Mouse (Mus musculus) liver, adult 2 months (tissue): ENCODE measurements around the gene Apobec1.

ENCODE experiments used
- CTCF ChIP-seq: fragments of 200-500 bp; IDR thresholded peaks from 2 replicates; pipeline ENCODE4 v1.5.1; 2011; ENCODE audit warnings: low read depth, low read length, control low read depth
- POLR2A ChIP-seq: fragments of 200-500 bp; IDR thresholded peaks from 2 replicates; pipeline ENCODE4 v1.6.1; 2011; ENCODE audit warnings: low read length, control low read depth; ENCODE audit not compliant: insufficient read depth; ENCODE audit errors: extremely low read depth

GRCm38 (mm10) chr6:122616022-122616421, 13.8 kb upstream of the Apobec1 start:
- TF ChIP-seq CTCF, result no peak
- TF ChIP-seq POLR2A, result no peak
